Mouse (Mus musculus) forebrain, postnatal 0 days (tissue): ENCODE measurements around the gene Chadl. TPM values are rescaled to one million over a fixed set of nuclear protein-coding genes. Genes with fewer than 3 reads are reported as not detected.

Experiments
- ATAC-seq: fragments of 200-750 bp; cut with Nextera tagmentation; 2 replicates; pipeline ENCODE4 v1.8.0; 2017; ENCODE audit warnings: mild to moderate bottlenecking, moderate library complexity
- DNase-seq: peaks from one replicate; pipeline ENCODE4 v3.0.0-alpha.2; 2015
- H3K27ac ChIP-seq: fragments of 300-500 bp; sonication (generic); 2 replicates; pipeline ENCODE4 v1.5.1; 2014; ENCODE audit warnings: low read depth, mild to moderate bottlenecking, antibody characterized with exemption, low read length, moderate library complexity, mixed read lengths
- H3K27me3 ChIP-seq: fragments of 300-500 bp; sonication (generic); 2 replicates; pipeline ENCODE4 v1.6.1; 2014; ENCODE audit warnings: mild to moderate bottlenecking, low read length, mixed read lengths; ENCODE audit not compliant: insufficient read depth
- H3K36me3 ChIP-seq: fragments of 300-500 bp; sonication (generic); 2 replicates; pipeline ENCODE4 v1.6.1; 2014; ENCODE audit warnings: mild to moderate bottlenecking, moderate library complexity; ENCODE audit not compliant: insufficient read depth
- H3K4me1 ChIP-seq: fragments of 300-500 bp; sonication (generic); 2 replicates; pipeline ENCODE4 v1.6.1; 2014; ENCODE audit warnings: antibody characterized with exemption; ENCODE audit not compliant: insufficient read depth
- H3K4me2 ChIP-seq: fragments of 300-500 bp; sonication (generic); 2 replicates; pipeline ENCODE4 v1.6.1; 2014; ENCODE audit warnings: low read depth, mild to moderate bottlenecking, moderate library complexity
- H3K4me3 ChIP-seq: fragments of 300-500 bp; sonication (generic); 2 replicates; pipeline ENCODE4 v1.5.1; 2014; ENCODE audit warnings: low read depth, low read length, mixed read lengths
- H3K9ac ChIP-seq: fragments of 300-500 bp; sonication (generic); 2 replicates; pipeline ENCODE4 v1.6.1; 2014; ENCODE audit warnings: mild to moderate bottlenecking
- H3K9me3 ChIP-seq: fragments of 300-500 bp; sonication (generic); 2 replicates; pipeline ENCODE4 v1.6.1; 2016; ENCODE audit warnings: low read length
- CTCF ChIP-seq: sonication (generic); IDR thresholded peaks from 2 replicates; pipeline ENCODE4 v1.5.1; 2016; ENCODE audit warnings: antibody characterized with exemption, control low read depth, low read depth
- WGBS: fragments of 180-500 bp; shearing (Covaris S2); extraction: QIAGEN DNeasy Blood & Tissue Kit; methylation state at CpG from one replicate; pipeline ENCODE4 v1.1.7; 2014; 5-methylcytosine and 5-hydroxymethylcytosine counted together
- polyA plus RNA-seq: library from polyadenylated mRNA; unstranded; fragments of >200 nt; fragmentation: Nextera tagmentation; extraction: Ambion mirVana; gene quantifications from 2 replicates; pipeline ENCODE4 v1.2.1, GENCODE M21; 2015
- total RNA-seq: library from RNA; depleted of rRNA; stranded (reverse); fragments of >200 nt; gene quantifications from 2 replicates; pipeline ENCODE4 v1.2.3, GENCODE M21; 2014; rRNA removed

Chadl gene
- total and polyA plus RNA-seq, 2 experiments from 2014 or later = 31.9 to 52.8 TPM

GRCm38 (mm10) chr15:81663281-81663680 is 33.8 kb downstream of the Chadl start:
- Histone ChIP-seq H3K9me3 (no peaks in the 10 kb centered on the region), H3K36me3 (peaks cover 13% of the 10 kb centered on the region), H3K4me3 (peak overlapping the region; percentile 71), H3K4me2 (peak overlapping the region; percentile 65), H3K4me1 (0 out of 2 replicates have a peak, but pooled peaks cover 6% of the 10 kb centered on the region), H3K27ac (no peak overlapping the region), H3K9ac (no peak overlapping the region), H3K27me3 (no peaks in the 10 kb centered on the region)
- ATAC-seq (no peak), DNase-seq (no peak)
- WGBS = 69% methylated on average over 10 of the region's 10 CpGs
- TF ChIP-seq CTCF = no peak

- H3K4me3 ChIP-seq = no peak overlapping the region
- H3K4me1 ChIP-seq = 0 out of 2 replicates have a peak, but pooled peaks cover 6% of the 10 kb centered on the region
- no peak overlapping the region for H3K9ac ChIP-seq
- no peak overlapping the region for H3K4me2 ChIP-seq
- H3K27ac ChIP-seq = no peak overlapping the region
- H3K27me3 ChIP-seq = no peaks in the 10 kb centered on the region
- WGBS = 100% methylated on average over 2 of the region's 2 CpGs
- H3K36me3 ChIP-seq = no peaks in the 10 kb centered on the region
- no peak for TF ChIP-seq CTCF
- DNase-seq (no peak), ATAC-seq (no peak)
- H3K9me3 ChIP-seq = no peaks in the 10 kb centered on the region
Measured at GRCm38 (mm10) chr15:81661701-81662100, 35.4 kb downstream of the Chadl start.

GRCm38 (mm10) chr15:81650636-81651035 is 46.5 kb downstream of the Chadl start:
- Histone ChIP-seq H3K9me3 (no peaks in the 10 kb centered on the region), H3K36me3 (peaks cover 55% of the 10 kb centered on the region)
- WGBS = 69% methylated on average over 7 of the region's 7 CpGs

GRCm38 (mm10) chr15:81649516-81650455 is 47.3 kb downstream of the Chadl start:
- peaks cover 63% of the 10 kb centered on the region for H3K36me3 ChIP-seq
- ATAC-seq = no peak
- H3K9ac ChIP-seq = no peak overlapping the region
- no peaks in the 10 kb centered on the region for H3K9me3 ChIP-seq
- DNase-seq = no peak
- no peaks in the 10 kb centered on the region for H3K4me1 ChIP-seq
- no peak overlapping the region for H3K27ac ChIP-seq
- no peak for TF ChIP-seq CTCF
- no peak overlapping the region for H3K4me2 ChIP-seq
- no peak overlapping the region for H3K4me3 ChIP-seq
- WGBS = 89% methylated on average over 8 of the region's 8 CpGs
- no peaks in the 10 kb centered on the region for H3K27me3 ChIP-seq

More at GRCm38 (mm10) chr15:81650636-81651035, 46.5 kb downstream of the Chadl start:
- Histone ChIP-seq H3K4me1 (no peaks in the 10 kb centered on the region), H3K4me2 (no peak overlapping the region), H3K27me3 (no peaks in the 10 kb centered on the region), H3K27ac (no peak overlapping the region), H3K4me3 (no peak overlapping the region), H3K9ac (no peak overlapping the region)
- DNase-seq = no peak
- no peak for TF ChIP-seq CTCF
- no peak for ATAC-seq

Other genes starting within 250 kb of the Chadl start
- gene Rbx1, start 231.0 kb downstream of the Chadl start, total RNA-seq = 193 and 223 TPM in 2 replicates
- gene Rbx1, start 231.0 kb downstream of the Chadl start, polyA plus RNA-seq = 446 and 469 TPM in 2 replicates
- 42.4 and 50.1 TPM in 2 replicates for gene Ep300, start 111.9 kb downstream of the Chadl start, total RNA-seq
- 8.6 and 15.6 TPM in 2 replicates for gene Ep300, start 111.9 kb downstream of the Chadl start, polyA plus RNA-seq
- gene L3mbtl2, start 33.4 kb downstream of the Chadl start, total RNA-seq = 28.5 and 30.9 TPM in 2 replicates
- gene L3mbtl2, start 33.4 kb downstream of the Chadl start, polyA plus RNA-seq = 24.3 and 28.5 TPM in 2 replicates
- gene Zc3h7b, start 47.8 kb upstream of the Chadl start, total RNA-seq = 121 and 131 TPM in 2 replicates
- gene Zc3h7b, start 47.8 kb upstream of the Chadl start, polyA plus RNA-seq = 38.6 and 41.3 TPM in 2 replicates
- gene Rangap1, start 48.2 kb upstream of the Chadl start, total RNA-seq = 146 and 163 TPM in 2 replicates
- 107 and 133 TPM in 2 replicates for gene Rangap1, start 48.2 kb upstream of the Chadl start, polyA plus RNA-seq
- gene Tef, start 105.1 kb upstream of the Chadl start, total RNA-seq = 60.2 and 71.8 TPM in 2 replicates
- 21.9 and 27.8 TPM in 2 replicates for gene Tef, start 105.1 kb upstream of the Chadl start, polyA plus RNA-seq
- 9.2 and 13.0 TPM in 2 replicates for gene Tob2, start 161.5 kb upstream of the Chadl start, total RNA-seq
- gene Tob2, start 161.5 kb upstream of the Chadl start, polyA plus RNA-seq = 11.4 TPM in 2 replicates
- gene Phf5a, start 174.6 kb upstream of the Chadl start, total RNA-seq = 41.5 and 48.5 TPM in 2 replicates
- gene Phf5a, start 174.6 kb upstream of the Chadl start, polyA plus RNA-seq = 107 and 112 TPM in 2 replicates
- gene Aco2, start 175.0 kb upstream of the Chadl start, total RNA-seq = 354 and 357 TPM in 2 replicates
- 234 and 251 TPM in 2 replicates for gene Aco2, start 175.0 kb upstream of the Chadl start, polyA plus RNA-seq
- 52.8 and 62.5 TPM in 2 replicates for gene Polr3h, start 229.0 kb upstream of the Chadl start, total RNA-seq
- gene Polr3h, start 229.0 kb upstream of the Chadl start, polyA plus RNA-seq = 105 and 113 TPM in 2 replicates
- gene Csdc2, start 239.5 kb upstream of the Chadl start, total RNA-seq = 88.9 and 118 TPM in 2 replicates
- 178 and 273 TPM in 2 replicates for gene Csdc2, start 239.5 kb upstream of the Chadl start, polyA plus RNA-seq